In genomic region chr12:30605941-30606340, GRCm38 (mm10) we compare ENCODE assay signal across 20 mouse cellular contexts.
"Had no signal": no experiment of that assay in that cellular context is flagged by ENCODE, and none has a peak within 500 bp of the region (broad histone marks: within the 10 kb centered on the region; RNA-seq: fewer than 3 reads in every experiment).

No protein-coding gene starts in this region.

- DNase-seq: kidney, adult 11 months; kidney, adult 8-10 months; kidney, postnatal 14 days; layer of hippocampus, adult 9-11 months; layer of hippocampus, postnatal 36 days; left cerebral cortex, postnatal 4 days; liver, postnatal 0 days; midbrain, embryonic 14.5 days; thymus, adult 2 months; thymus, postnatal 25 days had no signal

- H3K27me3 ChIP-seq: intestine, embryonic 15.5 days; kidney, embryonic 15.5 days; limb, embryonic 12.5 days; limb, embryonic 15.5 days had no signal

- H3K36me3 ChIP-seq: intestine, embryonic 15.5 days; kidney, embryonic 15.5 days; limb, embryonic 12.5 days; limb, embryonic 15.5 days; midbrain, embryonic 10.5 days had no signal

- ATAC-seq: intestine, embryonic 15.5 days; liver, postnatal 0 days had no signal

- H3K9ac ChIP-seq: intestine, embryonic 15.5 days; kidney, embryonic 15.5 days; limb, embryonic 12.5 days; limb, embryonic 15.5 days; liver, embryonic 14.5 days; liver, postnatal 0 days had no signal

- H3K27ac ChIP-seq: intestine, embryonic 15.5 days; kidney, embryonic 15.5 days; layer of hippocampus, adult 2 months; limb, embryonic 12.5 days; limb, embryonic 15.5 days; liver, embryonic 14.5 days; midbrain, embryonic 10.5 days; stomach, postnatal 0 days had no signal

- H3K4me3 ChIP-seq: intestine, embryonic 15.5 days; kidney, embryonic 15.5 days; layer of hippocampus, adult 2 months; limb, embryonic 12.5 days; limb, embryonic 15.5 days; megakaryocyte, embryonic 14.5 days; midbrain, embryonic 10.5 days had no signal

- H3K4me2 ChIP-seq: intestine, embryonic 15.5 days; kidney, embryonic 15.5 days; limb, embryonic 12.5 days; limb, embryonic 15.5 days; liver, embryonic 11.5 days had no signal

- H3K4me1 ChIP-seq: intestine, embryonic 15.5 days; kidney, embryonic 15.5 days; megakaryocyte, embryonic 14.5 days had no signal

- H3K9me3 ChIP-seq: intestine, embryonic 15.5 days; kidney, embryonic 15.5 days; limb, embryonic 12.5 days; limb, embryonic 15.5 days; megakaryocyte, embryonic 14.5 days; midbrain, embryonic 10.5 days had no signal
